Mouse (Mus musculus) thymus, adult 2 months (tissue): ENCODE measurements around the gene Pum1.

Experiments used
- CTCF ChIP-seq: fragments of 200-500 bp; IDR thresholded peaks from 2 replicates; pipeline ENCODE4 v1.5.1; 2012; ENCODE audit warnings: mild to moderate bottlenecking, control low read depth, low read length, moderate library complexity, borderline replicate concordance; ENCODE audit not compliant: control insufficient read depth, poor library complexity, insufficient read depth; ENCODE audit errors: extremely low read depth
- POLR2A ChIP-seq: fragments of 200-500 bp; IDR thresholded peaks from 2 replicates; pipeline ENCODE4 v1.6.1; 2012; ENCODE audit warnings: mild to moderate bottlenecking, low read length, control low read depth, moderate library complexity; ENCODE audit not compliant: control insufficient read depth, poor library complexity, insufficient read depth; ENCODE audit errors: extremely low read depth

DNA sequence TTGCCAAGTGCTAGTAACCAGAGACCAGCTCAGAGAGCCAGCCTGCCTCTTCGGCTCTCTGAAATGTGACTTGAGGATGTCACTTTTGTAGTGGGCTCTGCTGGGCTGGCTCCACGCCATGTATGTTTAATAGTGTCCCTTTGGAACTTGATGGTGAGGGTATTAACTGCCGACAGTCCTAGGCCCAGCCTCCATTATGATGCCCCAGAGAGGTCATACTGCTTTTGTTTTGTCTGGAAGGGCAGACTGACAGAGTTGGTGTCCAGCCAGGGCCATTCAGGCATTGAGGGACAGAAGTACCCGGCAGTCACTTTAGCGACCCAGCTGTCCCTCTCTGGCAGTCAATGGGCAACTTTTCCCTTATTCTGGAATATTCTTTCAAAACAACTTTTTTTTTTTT lies 146.7 kb downstream of the Pum1 start:
- TF ChIP-seq CTCF (no peak), POLR2A (no peak)
